Mouse (Mus musculus): ENCODE data around the gene Tenm4. TPM values are rescaled to one million over a fixed set of nuclear protein-coding genes. Genes with fewer than 3 reads are reported as not detected.

The Tenm4 gene
- total RNA-seq, 2 experiments from 2014 or later, result under 0.01 TPM; not detected in 1

- no peak for ATAC-seq (ENCODE audit: poor library complexity, severe bottlenecking)
These were observed 385.7 kb downstream of the Tenm4 start for GRCm38 (mm10) chr7:96556756-96557155.

- ATAC-seq (ENCODE audit: poor library complexity, severe bottlenecking), result no peak
These were observed 391.8 kb downstream of the Tenm4 start for GRCm38 (mm10) chr7:96562890-96563289.

- ATAC-seq (ENCODE audit: poor library complexity, severe bottlenecking), result no peak
These were observed 392.5 kb downstream of the Tenm4 start for GRCm38 (mm10) chr7:96563329-96564065.

- no peak for ATAC-seq (ENCODE audit: poor library complexity, severe bottlenecking)
These were observed 394.8 kb downstream of the Tenm4 start for GRCm38 (mm10) chr7:96565806-96566205.

- ATAC-seq (ENCODE audit: poor library complexity, severe bottlenecking), result no peak
These were observed 395.2 kb downstream of the Tenm4 start for GRCm38 (mm10) chr7:96566260-96566659.

GRCm38 (mm10) chr7:96568034-96568433, 397.0 kb downstream of the Tenm4 start:
- ATAC-seq (ENCODE audit: poor library complexity, severe bottlenecking), result no peak

GRCm38 (mm10) chr7:96570965-96571364, 399.9 kb downstream of the Tenm4 start:
- no peak for ATAC-seq (ENCODE audit: poor library complexity, severe bottlenecking)

GRCm38 (mm10) chr7:96572995-96573394, 401.9 kb downstream of the Tenm4 start:
- ATAC-seq (ENCODE audit: poor library complexity, severe bottlenecking), result no peak

- ATAC-seq (ENCODE audit: poor library complexity, severe bottlenecking), result no peak
These were observed 404.2 kb downstream of the Tenm4 start for GRCm38 (mm10) chr7:96575202-96575650.

- no peak for ATAC-seq (ENCODE audit: poor library complexity, severe bottlenecking)
These were observed 411.7 kb downstream of the Tenm4 start for GRCm38 (mm10) chr7:96582752-96583151.

- no peak for ATAC-seq (ENCODE audit: poor library complexity, severe bottlenecking)
These were observed 416.4 kb downstream of the Tenm4 start for GRCm38 (mm10) chr7:96587403-96587802.

- no peak for ATAC-seq (ENCODE audit: poor library complexity, severe bottlenecking)
These were observed 417.5 kb downstream of the Tenm4 start for GRCm38 (mm10) chr7:96588567-96588966.

- ATAC-seq (ENCODE audit: poor library complexity, severe bottlenecking), result no peak
These were observed 424.7 kb downstream of the Tenm4 start for GRCm38 (mm10) chr7:96595535-96596295.

GRCm38 (mm10) chr7:96596402-96597195, 425.6 kb downstream of the Tenm4 start:
- ATAC-seq (ENCODE audit: poor library complexity, severe bottlenecking), result no peak

GRCm38 (mm10) chr7:96597871-96598270, 426.8 kb downstream of the Tenm4 start:
- ATAC-seq (ENCODE audit: poor library complexity, severe bottlenecking), result no peak

GRCm38 (mm10) chr7:96599081-96599480, 428.0 kb downstream of the Tenm4 start:
- ATAC-seq (ENCODE audit: poor library complexity, severe bottlenecking), result no peak

GRCm38 (mm10) chr7:96600381-96600941, 429.4 kb downstream of the Tenm4 start:
- no peak for ATAC-seq (ENCODE audit: poor library complexity, severe bottlenecking)

GRCm38 (mm10) chr7:96604091-96604745, 433.2 kb downstream of the Tenm4 start:
- no peak for ATAC-seq (ENCODE audit: poor library complexity, severe bottlenecking)

GRCm38 (mm10) chr7:96605316-96605715, 434.3 kb downstream of the Tenm4 start:
- no peak for ATAC-seq (ENCODE audit: poor library complexity, severe bottlenecking)

GRCm38 (mm10) chr7:96609854-96610586, 439.0 kb downstream of the Tenm4 start:
- ATAC-seq (ENCODE audit: poor library complexity, severe bottlenecking), result no peak

Data from megakaryocyte, adult 5-6 weeks (primary cell).